Mouse (Mus musculus): ENCODE data around the gene Ankrd23.

The Ankrd23 gene

DNA sequence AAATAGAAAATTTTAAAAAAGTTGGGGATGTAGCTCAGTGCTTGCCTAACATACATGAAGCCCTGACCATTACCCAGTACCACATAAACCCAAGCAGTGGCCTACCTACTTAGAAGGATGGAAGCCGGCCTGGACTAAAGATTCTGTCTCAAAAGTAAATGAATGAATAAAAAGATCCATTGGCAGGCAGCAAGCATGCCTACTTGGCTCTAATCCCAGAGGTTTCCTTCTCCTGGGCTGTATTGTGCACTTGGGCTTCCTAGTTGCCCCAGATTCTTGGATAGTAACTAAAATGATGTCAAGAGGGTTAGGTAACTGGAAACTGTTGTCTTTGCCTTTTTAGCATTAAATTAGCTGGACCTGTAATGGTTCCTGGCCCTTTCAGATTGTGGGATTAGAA is 23.4 kb downstream of the Ankrd23 start:
- DNase-seq: no peak

DNA sequence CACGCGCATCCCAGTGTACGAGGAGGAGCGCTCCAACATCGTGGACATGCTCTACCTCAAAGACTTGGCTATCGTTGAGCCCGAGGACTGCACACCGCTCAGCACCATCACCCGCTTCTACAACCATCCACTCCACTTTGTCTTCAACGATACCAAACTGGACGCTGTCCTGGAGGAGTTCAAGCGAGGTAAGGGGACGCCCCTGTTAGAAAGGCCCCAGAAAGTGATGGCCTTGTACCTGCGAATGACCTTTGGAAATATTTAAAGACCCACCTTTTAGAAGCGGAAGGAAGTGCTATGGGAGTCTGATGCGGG is 23.8 kb downstream of the Ankrd23 start:
- DNase-seq: no peak

DNA sequence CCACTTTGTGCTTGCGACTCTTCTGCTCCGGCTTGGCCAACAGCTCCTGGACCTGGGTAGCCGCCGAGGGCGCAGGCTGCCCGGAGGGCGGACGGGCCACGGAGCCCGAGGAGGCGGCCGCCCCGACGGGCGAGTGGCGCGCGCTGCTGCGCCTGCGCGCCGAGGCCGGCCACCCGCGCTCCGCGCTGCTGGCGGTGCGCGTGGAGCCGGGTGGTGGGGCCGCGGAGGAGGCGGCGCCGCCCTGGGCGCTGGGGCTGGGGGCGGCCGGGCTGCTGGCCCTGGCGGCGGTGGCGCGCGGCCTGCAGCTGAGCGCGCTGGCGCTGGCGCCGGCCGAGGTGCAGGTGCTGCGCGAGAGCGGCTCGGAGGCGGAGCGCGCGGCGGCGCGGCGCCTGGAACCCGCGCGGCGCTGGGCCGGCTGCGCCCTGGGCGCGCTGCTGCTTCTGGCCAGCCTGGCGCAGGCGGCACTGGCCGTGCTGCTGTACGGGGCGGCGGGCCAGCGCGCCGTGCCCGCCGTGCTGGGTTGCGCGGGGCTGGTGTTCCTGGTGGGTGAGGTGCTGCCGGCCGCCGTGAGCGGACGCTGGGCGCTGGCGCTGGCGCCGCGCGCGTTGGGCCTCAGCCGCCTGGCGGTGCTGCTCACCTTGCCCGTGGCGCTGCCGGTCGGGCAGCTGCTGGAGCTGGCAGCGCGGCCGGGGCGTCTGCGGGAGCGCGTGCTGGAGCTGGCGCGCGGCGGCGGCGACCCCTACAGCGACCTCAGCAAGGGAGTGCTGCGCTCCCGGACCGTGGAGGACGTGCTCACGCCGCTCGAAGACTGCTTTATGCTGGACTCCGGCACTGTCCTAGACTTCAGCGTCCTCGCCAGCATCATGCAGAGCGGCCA is 24.4 kb downstream of the Ankrd23 start:
- peak; percentile 69 for DNase-seq

DNA sequence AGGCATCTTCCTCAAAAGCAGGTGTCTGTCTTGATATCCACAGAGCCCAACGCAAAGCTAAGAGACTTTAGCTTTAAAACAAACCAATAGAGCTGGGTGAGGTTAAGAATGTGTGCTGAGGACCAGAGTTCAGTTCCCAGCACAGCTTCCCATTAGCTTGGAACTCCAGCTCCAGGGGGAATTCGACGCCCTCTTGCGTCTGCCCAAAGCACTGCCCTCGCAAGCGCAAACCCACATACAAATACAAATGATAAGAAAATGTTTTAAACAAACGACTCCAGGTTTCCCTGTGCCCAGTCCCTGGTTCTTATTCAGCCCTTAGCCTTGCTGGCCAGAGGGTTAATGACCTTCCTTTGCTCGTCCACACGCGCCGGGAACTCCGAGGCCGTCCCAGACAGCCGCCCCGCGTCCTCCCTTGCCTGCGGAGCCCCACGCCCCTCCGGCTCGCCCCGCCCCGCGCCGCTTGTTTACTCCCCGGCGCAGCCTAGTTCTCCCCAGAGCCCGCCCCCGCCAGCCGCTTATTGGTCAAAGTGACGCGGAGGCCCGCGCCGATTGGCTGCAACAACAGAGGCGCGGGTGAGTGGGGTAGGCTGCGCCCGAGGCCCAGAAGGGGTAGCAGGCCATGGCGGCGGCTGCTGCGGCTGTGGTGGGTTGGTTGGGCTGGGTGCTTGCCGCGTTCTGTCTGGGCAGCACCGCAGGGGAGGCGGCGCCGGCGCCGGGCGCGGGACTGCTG is 25.2 kb downstream of the Ankrd23 start, which contains the start of gene Cnnm3:
Gene Cnnm3 (plus strand): TSS at position 579 of the 733 bp plus-strand sequence.
- DNase-seq: peak; percentile 100

DNA sequence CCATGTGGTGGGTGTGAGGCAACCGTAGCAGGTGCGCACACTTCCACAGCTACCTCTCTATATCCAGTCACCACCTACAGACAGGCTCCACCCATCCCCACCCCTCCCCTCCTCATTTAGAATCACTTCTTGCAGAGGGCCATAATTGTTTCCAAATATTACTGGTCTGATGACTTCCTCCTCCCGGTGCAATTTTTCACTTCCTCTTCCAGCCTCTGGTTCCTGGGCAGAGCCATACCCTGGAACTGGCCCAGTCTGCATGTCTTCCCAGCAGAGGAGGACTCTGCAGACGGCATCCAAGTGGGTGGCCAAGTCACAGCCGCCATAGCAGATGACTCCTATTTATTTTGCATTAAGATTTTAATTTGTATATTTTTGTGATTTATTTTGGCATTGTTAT is 28.4 kb downstream of the Ankrd23 start:
- no peak for DNase-seq

DNA sequence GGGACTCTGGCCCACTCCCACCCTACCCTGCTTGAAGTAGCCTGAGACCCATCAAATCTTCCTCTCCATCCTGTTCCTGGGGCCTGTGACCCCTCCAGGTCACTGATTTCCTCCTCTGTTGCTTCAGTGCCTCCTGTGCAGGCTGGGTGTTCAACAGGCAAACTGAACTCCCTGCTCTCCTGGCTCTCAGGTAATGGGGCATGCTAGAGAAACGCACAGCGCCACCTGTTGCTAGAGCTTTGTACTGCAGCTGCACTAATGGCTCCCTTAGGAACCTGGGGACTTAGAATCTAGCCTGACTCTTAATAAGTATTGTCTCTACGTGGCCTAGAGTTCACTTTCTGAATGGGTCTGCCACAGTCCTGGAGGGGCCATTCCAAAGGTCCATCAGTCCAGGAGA is 35.4 kb downstream of the Ankrd23 start:
- DNase-seq: peak; percentile 83

DNA sequence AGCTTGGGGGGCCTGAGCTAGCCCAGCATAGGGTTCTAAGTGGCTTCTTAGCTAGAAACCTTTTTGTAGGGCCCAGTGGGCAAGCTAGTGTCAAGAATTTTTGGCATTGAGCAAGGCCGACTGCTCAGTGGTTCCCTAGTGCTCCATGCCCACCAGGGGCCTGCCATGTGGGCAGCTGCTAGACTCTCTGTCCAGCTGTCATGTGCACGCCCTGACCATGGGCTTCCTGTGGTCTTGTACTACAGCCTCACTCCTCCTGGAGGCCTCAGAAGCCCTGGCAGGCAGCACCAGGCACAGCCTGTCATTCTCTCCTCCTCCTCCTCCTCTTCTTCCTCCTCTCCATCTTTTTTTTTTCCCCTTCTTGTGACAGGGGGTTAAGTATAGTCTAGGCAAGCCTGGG is 39.4 kb downstream of the Ankrd23 start:
- no peak for DNase-seq

DNA sequence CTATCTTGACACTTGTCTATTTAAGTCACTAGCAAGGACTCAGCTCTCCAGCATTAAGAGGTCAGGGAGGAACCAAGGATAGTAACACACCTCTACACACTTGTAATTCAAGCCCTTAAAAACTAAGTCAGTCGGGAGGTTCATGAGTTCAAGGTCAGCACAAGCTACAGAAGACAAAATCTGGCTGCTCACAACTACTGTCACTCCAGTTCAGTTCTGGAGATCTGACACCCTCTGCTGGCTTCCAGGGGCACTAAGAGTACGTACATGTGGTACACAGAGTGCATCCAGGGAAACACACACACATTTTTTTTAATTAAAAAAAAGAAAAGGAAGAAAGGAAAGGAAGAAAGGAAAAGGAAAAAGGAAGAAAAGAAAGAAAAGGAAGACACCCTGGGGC is 40.0 kb downstream of the Ankrd23 start:
- peak; percentile 36 for DNase-seq

DNA sequence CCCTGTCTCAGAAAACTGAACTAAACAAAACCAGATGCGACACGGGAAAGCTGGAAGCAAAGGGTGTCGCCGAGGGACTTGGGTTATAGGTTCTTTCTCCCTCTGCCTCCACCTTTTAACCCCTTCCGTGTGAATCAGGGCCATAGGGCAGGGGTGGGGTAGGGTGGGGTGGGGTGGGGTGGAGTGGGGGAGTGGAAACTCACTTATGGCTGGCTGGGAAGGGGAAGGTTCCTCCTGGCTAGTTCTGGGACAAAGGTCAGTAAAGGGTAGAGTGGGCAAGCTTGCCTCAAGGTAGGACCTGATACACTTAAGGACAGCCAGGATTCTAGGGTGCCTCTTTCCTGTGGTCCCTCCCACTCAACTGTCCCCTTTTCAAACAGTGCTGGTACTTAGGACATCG is 43.4 kb downstream of the Ankrd23 start:
- DNase-seq: no peak

DNA sequence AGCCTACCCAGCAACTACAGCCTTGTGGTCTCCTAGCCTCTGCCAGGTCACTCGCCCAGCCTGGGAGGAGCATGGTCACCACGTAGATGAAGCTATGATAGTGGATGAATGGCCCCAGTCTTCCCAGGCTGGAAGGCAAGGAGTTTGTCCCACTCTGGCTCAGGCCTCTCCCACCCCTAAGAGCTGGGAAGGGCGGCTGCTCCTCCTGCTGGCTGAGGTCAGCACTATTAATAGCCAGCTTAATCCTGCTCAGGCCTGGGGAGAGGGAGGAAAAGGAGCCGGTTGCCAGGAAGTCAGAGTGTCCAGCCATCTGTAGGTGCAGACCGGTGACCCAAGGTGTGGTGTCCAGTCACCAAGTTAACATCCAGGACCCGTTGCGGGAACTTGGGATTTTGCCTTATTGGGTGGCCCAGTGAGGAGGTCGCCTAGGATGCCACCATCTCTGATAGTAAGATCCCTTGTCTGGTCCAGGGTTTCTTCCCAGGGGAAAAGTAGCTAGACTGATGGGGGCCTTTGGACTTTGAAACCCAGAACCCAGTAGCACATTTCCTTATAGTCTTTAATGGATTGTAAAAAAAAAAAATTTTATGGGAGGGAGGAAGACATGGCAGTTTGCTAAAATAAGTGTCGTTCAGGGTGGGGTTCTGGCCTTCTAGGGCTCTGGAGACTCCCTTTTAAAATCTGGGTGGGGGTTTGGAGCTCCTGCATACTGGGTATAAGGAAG is 44.1 kb downstream of the Ankrd23 start:
- no peak for DNase-seq

DNA sequence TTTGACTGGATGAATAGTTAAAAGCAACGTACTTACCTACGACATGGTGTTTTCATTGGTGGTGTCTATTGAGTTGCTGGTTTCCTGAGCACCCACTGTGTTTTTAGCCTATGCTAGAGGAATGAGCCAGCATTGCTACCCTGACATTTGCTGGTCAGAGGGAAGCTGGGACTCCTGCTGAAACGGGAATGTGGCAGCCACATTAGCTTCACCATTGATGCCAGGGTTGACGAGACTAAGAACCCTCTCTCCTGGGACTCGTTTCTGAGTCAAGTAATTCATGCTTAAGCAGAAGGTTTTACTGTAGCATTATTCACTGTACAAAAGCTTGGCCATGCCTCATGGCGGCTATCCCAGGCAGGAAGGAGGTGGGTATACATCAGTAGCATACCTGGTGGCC is 47.0 kb downstream of the Ankrd23 start:
- no peak for DNase-seq

DNA sequence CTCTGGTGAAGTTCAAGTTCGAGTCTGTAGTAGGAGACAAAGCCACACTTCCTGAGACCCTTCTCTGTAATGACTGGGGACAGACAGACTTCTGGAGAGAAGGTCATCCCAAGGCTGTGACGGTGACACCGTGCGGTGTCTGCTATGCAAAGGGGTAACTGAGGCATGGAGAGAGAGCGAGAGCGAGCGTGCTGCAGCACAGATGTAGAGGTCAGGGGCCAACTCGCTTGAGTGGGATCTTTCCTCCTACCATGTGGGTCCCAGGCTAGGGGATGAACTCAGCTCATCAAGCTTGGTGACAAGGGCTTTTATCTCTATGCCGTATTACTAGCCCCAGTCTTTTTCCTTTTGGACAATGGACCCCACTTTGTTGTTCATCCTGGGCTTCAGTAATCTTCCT is 49.6 kb downstream of the Ankrd23 start:
- no peak for DNase-seq

DNA sequence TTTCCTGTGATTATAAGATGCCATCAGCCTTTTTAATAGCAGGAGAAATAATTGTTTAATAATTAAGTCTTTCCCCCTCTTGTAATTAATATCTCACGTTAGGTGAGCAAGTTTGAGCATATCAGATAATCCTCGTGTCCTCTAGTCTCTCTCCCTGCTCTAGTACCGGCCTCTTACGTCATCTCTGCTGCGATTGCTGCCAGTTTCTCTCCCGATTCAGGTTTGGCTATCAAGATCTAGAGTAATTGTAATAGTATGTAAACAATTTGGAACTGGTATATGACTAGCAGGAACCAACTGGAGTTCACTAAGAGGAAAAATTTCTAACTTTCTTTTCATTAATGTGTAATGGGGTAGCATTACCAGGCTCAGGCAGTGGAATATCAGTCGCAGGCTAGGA is 51.6 kb downstream of the Ankrd23 start:
- DNase-seq: no peak

DNA sequence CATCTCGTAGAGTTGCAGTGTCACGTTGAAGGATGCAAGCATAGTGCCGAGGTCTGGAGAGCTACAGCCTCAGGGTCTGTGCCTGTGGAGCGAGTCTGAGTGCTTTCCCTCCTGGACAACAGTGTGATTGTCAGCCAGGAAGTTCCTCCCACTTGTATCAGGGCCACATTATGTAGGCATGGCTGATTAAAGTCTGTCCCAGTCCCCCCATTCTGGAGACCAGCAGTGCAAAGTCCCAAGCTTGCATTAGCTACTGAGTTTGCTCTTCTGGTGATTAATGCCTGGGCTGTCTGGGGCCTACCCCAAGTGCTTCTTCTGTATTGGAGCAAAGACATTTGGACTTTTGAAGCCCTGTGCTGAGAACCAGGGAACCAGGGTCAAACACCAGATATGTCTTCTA is 52.9 kb downstream of the Ankrd23 start:
- no peak for DNase-seq
